Mouse (Mus musculus) CD4-positive helper T cell, adult 2 months (primary cell): ENCODE measurements at regions not wholly inside any gene's neighbourhood (a gene's known extent, or its start where the extent isn't known, plus 50 kb on each side); places are given as distances from the start of the nearest gene placed in this dataset.

Experiments
- DNase-seq: peaks from one replicate; pipeline ENCODE4 v3.0.0-alpha.2; 2012; ENCODE audit warnings: low read depth, missing footprints, low spot score

GRCm38 (mm10) chr12:85527011-85527410 lies 53.3 kb downstream of the Fos start:
- DNase-seq, result no peak

- DNase-seq, result no peak
Observed at GRCm38 (mm10) chr12:85531638-85532037, 57.9 kb downstream of the Fos start.

GRCm38 (mm10) chr12:85532221-85532612 lies 58.5 kb downstream of the Fos start:
- no peak for DNase-seq

- no peak for DNase-seq
Observed at GRCm38 (mm10) chr12:85532613-85533460, 59.1 kb downstream of the Fos start.

GRCm38 (mm10) chr12:85533603-85534002 lies 59.9 kb downstream of the Fos start:
- no peak for DNase-seq

GRCm38 (mm10) chr12:85539423-85539822 lies 59.4 kb upstream of the Jdp2 start:
- no peak for DNase-seq

GRCm38 (mm10) chr12:85541153-85541552 lies 57.7 kb upstream of the Jdp2 start:
- no peak for DNase-seq

GRCm38 (mm10) chr12:85542881-85543280 lies 55.9 kb upstream of the Jdp2 start:
- DNase-seq, result no peak

GRCm38 (mm10) chr12:85543520-85543919 lies 55.3 kb upstream of the Jdp2 start:
- no peak for DNase-seq

- no peak for DNase-seq
Observed at GRCm38 (mm10) chr12:85544801-85545200, 54.0 kb upstream of the Jdp2 start.

GRCm38 (mm10) chr12:85545718-85546117 lies 53.1 kb upstream of the Jdp2 start:
- DNase-seq, result peak; percentile 52

GRCm38 (mm10) chr12:85548076-85548475 lies 50.8 kb upstream of the Jdp2 start:
- no peak for DNase-seq
